Mouse (Mus musculus) G1E (cell line): ENCODE results near the gene Tmem62.

Experiments used
- CTCF ChIP-seq: IDR thresholded peaks from 2 replicates; pipeline ENCODE4 v1.5.1; 2012; ENCODE audit warnings: low read depth, low read length, inconsistent platforms, mixed read lengths
- GATA1 ChIP-seq: IDR thresholded peaks from 2 replicates; pipeline ENCODE4 v1.6.1; 2012; ENCODE audit warnings: borderline replicate concordance, low read length, inconsistent platforms, mixed read lengths
- POLR2AphosphoS5 ChIP-seq: IDR thresholded peaks from 2 replicates; pipeline ENCODE4 v1.6.1; 2012; ENCODE audit warnings: low read depth, low read length, inconsistent platforms; ENCODE audit not compliant: insufficient replicate concordance
- TAL1 ChIP-seq: conservative IDR thresholded peaks from 2 replicates; pipeline ENCODE4 v1.6.1; 2012; ENCODE audit warnings: low read depth, low read length, inconsistent platforms, mixed read lengths

- TF ChIP-seq CTCF = no peak
- no peak for TF ChIP-seq GATA1
- TF ChIP-seq POLR2AphosphoS5 = no peak
- no peak for TF ChIP-seq TAL1
Observed at GRCm38 (mm10) chr2:121008664-121009007, 31.8 kb downstream of the Tmem62 start.
